Mouse (Mus musculus) gastrocnemius, adult 8-10 months (tissue): ENCODE measurements around the gene Slc41a1. TPM values are rescaled to one million over a fixed set of nuclear protein-coding genes. Genes with fewer than 3 reads are reported as not detected.
A peak's percentile ranks its signal among the peaks of the same experiment; 100 is the strongest.

Experiments
- DNase-seq, 2 experiments: peaks; one replicate each; pipeline ENCODE4 v3.0.0; 2022; ENCODE audit warnings: low spot score in 2 of 2
- total RNA-seq, 4 experiments: library from RNA; stranded (reverse); gene quantifications; 2 replicates each; pipeline ENCODE4 v1.2.4; 2022

The Slc41a1 gene
- total RNA-seq, 4 experiments from 2014 or later, result 25.0 to 42.3 (median 39.1) TPM

GRCm38 (mm10) chr1:131827787-131828258 is 530 bp downstream of the Slc41a1 start:
- peak; percentile 87 to 91 for DNase-seq

- no peak for DNase-seq
Observed at GRCm38 (mm10) chr1:131828297-131829126, 1.2 kb downstream of the Slc41a1 start.

GRCm38 (mm10) chr1:131829279-131829678 is 2.0 kb downstream of the Slc41a1 start:
- DNase-seq, result no peak

GRCm38 (mm10) chr1:131830561-131830960 is 3.3 kb downstream of the Slc41a1 start:
- DNase-seq, result no peak

GRCm38 (mm10) chr1:131830971-131831641 is 3.8 kb downstream of the Slc41a1 start:
- no peak for DNase-seq

GRCm38 (mm10) chr1:131837035-131837434 is 9.7 kb downstream of the Slc41a1 start:
- no peak for DNase-seq

- DNase-seq, result no peak
Observed at GRCm38 (mm10) chr1:131838542-131838941, 11.2 kb downstream of the Slc41a1 start.

GRCm38 (mm10) chr1:131839279-131839678 is 12.0 kb downstream of the Slc41a1 start:
- peak in 1 of 2 experiments; percentile 24 for DNase-seq

- no peak for DNase-seq
Observed at GRCm38 (mm10) chr1:131842221-131842620, 14.9 kb downstream of the Slc41a1 start.

- DNase-seq, result no peak
Observed at GRCm38 (mm10) chr1:131843758-131844157, 16.5 kb downstream of the Slc41a1 start.

GRCm38 (mm10) chr1:131844883-131845282 is 17.6 kb downstream of the Slc41a1 start:
- no peak for DNase-seq

- peak; percentile 43 to 59 for DNase-seq
Observed at GRCm38 (mm10) chr1:131846255-131846654, 19.0 kb downstream of the Slc41a1 start.

GRCm38 (mm10) chr1:131861811-131862210 is 34.5 kb downstream of the Slc41a1 start:
- no peak for DNase-seq

GRCm38 (mm10) chr1:131865596-131865995 is 38.3 kb downstream of the Slc41a1 start:
- DNase-seq, result no peak

GRCm38 (mm10) chr1:131866304-131866999 is 39.2 kb downstream of the Slc41a1 start:
- DNase-seq, result no peak

- peak; percentile 89 to 90 for DNase-seq
Observed at GRCm38 (mm10) chr1:131867093-131867945, 40.0 kb downstream of the Slc41a1 start, which contains the start of gene Rab29. TSS of gene Rab29 (plus strand) at chr1:131867224.

- no peak for DNase-seq
Observed at GRCm38 (mm10) chr1:131867946-131868290, 40.6 kb downstream of the Slc41a1 start.

- no peak for DNase-seq
Observed at GRCm38 (mm10) chr1:131869561-131869960, 42.3 kb downstream of the Slc41a1 start.

- DNase-seq, result no peak
Observed at GRCm38 (mm10) chr1:131872856-131873255, 45.6 kb downstream of the Slc41a1 start.

- DNase-seq, result no peak
Observed at GRCm38 (mm10) chr1:131879816-131880215, 52.5 kb downstream of the Slc41a1 start.

- no peak for DNase-seq
Observed at GRCm38 (mm10) chr1:131882787-131883186, 55.5 kb downstream of the Slc41a1 start.
